Mouse (Mus musculus) bone marrow, adult 2 months (tissue): ENCODE data around the gene Rpl18a.

ENCODE experiments used
- CTCF ChIP-seq: fragments of 200-500 bp; IDR thresholded peaks from 2 replicates; pipeline ENCODE4 v1.5.1; 2011; ENCODE audit warnings: low read length, control low read depth; ENCODE audit not compliant: control insufficient read depth, insufficient read depth
- POLR2A ChIP-seq: fragments of 200-500 bp; IDR thresholded peaks from 2 replicates; pipeline ENCODE4 v1.6.1; 2011; ENCODE audit warnings: low read depth, mild to moderate bottlenecking, control low read depth, low read length, borderline replicate concordance; ENCODE audit not compliant: control insufficient read depth

DNA sequence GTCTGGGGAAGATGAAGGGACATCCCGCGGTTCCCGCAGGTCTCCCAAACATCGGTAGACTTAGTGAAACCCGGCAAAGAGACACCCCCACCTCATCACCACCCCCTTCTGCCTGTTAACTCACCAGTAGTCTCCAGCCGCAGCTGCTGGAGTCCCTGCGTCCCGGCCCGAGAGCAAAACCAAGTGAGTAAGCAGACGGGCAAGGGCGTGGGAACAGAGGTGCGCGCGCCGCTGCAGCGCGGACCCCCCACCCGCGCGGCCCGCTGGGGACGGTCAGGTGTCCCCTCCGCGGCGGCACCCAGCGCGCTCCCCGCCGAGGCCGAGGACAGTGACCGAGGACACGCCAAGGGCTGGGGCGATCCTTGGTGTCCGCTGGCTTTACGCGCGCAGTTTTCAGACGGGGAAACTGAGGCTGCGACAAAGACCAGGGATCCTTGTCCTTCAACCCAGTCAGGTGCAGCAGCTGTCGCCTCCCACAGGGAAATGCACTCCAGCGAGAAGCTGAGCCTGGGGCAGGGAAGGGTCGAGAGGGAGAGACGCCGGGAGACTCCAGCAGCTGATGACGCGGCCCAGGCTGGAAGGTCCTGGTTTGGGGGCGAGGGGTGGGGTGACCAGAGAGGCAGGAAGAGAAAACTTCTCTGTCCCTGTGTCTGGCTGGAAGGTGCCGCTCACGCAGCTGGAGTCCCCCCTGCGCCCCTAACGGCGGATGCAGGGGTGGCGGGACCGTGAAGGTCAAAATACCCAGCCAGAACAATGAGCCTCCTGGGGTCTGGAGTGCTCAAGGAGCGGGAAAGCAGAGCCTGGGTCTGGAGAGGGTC lies 34.2 kb downstream of the Rpl18a start, which contains the start of gene Kcnn1:
- TF ChIP-seq CTCF, result no peak
- TF ChIP-seq POLR2A, result no peak
